Mouse (Mus musculus) retina, postnatal 7 days (tissue): ENCODE results near the gene Itpkc.

Source experiments
- DNase-seq: peaks from one replicate; pipeline ENCODE4 v3.0.0-alpha.2; 2012; ENCODE audit warnings: low read depth, low spot score

Itpkc gene

DNA sequence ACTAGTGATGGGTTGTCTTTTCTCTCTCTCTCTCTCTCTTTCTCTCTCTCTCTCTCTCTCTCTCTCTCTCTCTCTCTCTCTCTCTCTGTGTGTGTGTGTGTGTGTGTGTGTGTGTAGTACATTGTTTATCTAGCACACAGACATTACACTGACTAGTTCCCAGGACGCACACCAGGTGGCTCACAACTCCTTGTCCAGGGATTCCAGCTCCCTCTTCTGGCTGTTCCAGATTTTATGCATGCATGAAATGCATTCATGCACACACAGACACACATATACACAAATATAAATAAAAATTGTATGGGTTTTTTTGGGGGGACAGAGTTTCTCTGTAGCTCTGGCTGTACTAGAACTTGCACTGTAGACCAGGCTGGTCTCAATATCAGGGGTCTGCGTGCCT, 9.1 kb upstream of the Itpkc start:
- DNase-seq: no peak

- no peak for DNase-seq
Measured at GRCm38 (mm10) chr7:27235726-27236125, 7.3 kb upstream of the Itpkc start.

- DNase-seq: no peak
Measured at GRCm38 (mm10) chr7:27233300-27233699, 4.8 kb upstream of the Itpkc start.

DNA sequence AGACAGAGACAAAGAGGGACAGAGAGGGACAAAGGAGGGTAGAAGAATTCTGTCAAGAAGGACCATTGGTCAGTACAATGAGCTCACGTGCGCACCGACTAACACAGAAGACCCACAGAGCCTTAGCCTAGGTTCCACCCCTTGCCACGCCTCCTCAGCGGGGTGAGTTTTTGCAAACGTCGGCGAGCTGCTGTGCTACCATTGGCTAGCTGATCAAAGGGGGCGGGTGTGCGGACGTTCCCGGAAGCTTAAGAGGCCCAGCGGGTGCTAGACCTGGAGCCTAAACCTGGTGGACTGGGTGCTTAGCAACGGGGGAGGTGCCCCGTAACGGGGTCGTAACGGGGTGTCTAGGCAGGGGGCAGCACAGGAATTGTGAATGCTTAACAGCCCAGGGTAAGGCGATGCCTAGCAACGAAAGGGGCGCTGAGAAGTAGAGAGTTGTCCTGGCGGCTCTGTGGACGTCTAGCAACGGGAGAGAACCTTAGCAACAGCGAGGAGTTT, 4.4 kb upstream of the Itpkc start, which contains the start of gene Coq8b:
TSS of gene Coq8b (plus strand) at position 243 of the 501 bp plus-strand sequence.
- DNase-seq: peak; percentile 90

- no peak for DNase-seq
Measured at GRCm38 (mm10) chr7:27231693-27232331, 3.4 kb upstream of the Itpkc start.

GRCm38 (mm10) chr7:27230781-27231180, 2.3 kb upstream of the Itpkc start:
- no peak for DNase-seq

- no peak for DNase-seq
Measured at GRCm38 (mm10) chr7:27228865-27229264, 404 bp upstream of the Itpkc start.

DNA sequence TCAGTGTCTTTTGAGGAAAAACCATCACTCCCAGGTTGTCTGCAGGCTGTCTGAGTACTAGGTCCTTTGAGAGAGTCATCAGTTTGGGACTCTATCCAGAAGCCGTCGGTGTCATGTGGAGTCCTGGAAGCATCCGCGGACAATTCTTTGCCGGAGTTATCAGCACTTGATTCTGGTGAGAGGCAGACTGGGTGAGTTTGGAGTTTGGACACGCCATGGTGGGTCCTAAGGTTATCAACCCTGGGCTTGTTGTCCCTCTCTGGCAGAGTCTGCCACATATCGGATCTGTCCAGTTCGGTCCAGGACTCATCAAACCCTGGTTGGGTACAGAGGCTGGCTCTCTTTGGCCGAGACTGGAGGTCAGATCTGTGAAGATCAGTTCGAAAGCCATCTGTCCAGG, 785 bp downstream of the Itpkc start:
- DNase-seq: no peak

DNA sequence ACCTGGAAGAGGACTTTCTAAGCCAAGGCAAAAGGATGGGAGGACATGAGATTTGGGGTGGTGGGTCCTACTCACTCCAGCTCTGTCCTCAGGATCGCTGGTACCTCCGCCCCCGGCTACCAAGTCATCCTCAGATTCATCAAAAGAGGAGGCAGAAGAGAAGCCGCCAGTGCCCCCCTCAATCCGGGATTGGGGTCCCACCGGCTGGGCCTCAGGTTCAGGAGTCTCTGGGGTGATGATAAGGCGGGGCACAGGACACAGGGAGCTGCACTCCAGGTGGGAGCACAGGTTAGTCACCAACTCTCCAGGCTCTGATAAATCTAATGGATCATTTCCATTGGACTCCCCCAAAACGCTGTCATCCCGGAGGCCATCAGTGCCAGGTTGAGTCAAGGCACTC, 1.2 kb downstream of the Itpkc start:
- DNase-seq: no peak

GRCm38 (mm10) chr7:27224877-27225575, 3.4 kb downstream of the Itpkc start:
- DNase-seq: no peak

- DNase-seq: no peak
Measured at GRCm38 (mm10) chr7:27222538-27222937, 5.9 kb downstream of the Itpkc start.

- no peak for DNase-seq
Measured at GRCm38 (mm10) chr7:27221939-27222338, 6.5 kb downstream of the Itpkc start.

DNA sequence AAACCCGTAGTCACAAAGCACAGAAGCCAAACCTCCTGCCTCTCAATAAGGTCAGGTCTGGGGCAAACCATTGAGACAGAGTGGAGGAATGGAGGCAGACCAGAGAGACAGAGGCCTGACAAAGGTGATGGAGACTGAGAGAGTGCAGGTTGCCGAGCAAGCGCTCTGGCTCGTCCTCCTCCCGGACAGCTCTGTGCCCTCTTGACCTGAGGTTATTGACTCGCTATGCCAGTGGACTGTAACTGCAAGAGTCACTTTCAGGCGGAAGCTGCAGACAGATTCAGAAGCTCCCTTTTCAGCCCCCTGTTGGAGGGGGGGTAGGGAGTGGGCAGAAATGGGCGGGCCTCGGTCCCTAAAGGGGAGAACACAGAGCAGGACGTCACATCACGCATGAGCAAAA, 8.5 kb downstream of the Itpkc start:
- DNase-seq: no peak

DNA sequence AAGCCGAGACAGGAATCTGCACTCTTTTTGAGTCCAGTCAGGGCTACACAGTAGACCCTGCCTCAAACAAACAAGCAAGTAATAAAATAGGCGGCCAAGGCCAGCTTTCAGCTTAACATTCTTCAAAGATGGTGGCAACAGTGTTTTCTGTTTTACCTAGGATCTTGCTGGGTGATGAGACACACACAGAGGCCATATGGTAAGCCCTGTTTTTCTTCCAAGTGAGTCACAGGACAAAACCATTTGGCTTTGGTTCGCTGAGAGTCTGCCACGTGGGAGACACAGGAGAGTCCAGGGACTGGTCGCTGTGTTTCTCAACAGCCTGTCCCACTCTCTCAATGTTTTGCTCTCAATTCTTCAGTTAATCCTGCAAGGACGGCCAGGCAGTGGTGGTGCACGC, 9.9 kb downstream of the Itpkc start:
- no peak for DNase-seq

- DNase-seq: no peak
Measured at GRCm38 (mm10) chr7:27212626-27213025, 15.8 kb downstream of the Itpkc start.

DNA sequence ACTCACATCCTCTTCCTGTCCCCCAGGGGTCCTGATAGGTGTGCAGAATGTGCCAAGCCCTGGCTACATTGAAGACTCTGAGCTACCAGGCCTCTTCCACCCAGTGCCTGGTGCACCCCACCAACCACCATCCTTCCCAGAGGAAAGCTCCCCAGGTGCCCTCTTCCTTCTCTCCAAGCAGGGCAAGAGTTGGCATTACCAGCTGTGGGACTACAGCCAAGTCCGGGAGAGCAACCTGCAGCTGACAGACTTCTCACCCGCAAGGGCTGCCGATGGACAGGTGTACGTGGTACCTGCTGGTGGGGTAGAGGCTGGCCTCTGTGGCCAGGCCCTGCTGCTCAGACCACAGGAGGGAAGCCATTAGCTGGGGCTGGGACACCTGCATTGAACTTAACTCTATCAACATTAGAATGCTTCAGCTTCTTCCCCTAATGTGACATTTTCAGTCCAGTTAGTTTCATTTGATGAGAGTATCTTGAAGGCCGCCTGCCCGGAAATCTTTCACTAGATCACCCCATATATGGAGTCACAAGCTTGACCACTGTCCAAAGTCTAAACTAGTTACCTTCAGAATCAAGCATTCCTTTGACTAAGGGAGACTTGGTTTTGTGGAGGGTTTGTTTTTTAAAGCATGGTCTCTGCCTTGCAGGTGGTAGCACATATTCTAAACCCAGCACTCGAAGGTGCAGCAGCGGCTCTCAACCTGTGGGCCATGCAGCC, 24.6 kb downstream of the Itpkc start:
- no peak for DNase-seq

GRCm38 (mm10) chr7:27198779-27199178, 29.7 kb downstream of the Itpkc start:
- no peak for DNase-seq

- no peak for DNase-seq
Measured at GRCm38 (mm10) chr7:27198355-27198754, 30.1 kb downstream of the Itpkc start.

DNA sequence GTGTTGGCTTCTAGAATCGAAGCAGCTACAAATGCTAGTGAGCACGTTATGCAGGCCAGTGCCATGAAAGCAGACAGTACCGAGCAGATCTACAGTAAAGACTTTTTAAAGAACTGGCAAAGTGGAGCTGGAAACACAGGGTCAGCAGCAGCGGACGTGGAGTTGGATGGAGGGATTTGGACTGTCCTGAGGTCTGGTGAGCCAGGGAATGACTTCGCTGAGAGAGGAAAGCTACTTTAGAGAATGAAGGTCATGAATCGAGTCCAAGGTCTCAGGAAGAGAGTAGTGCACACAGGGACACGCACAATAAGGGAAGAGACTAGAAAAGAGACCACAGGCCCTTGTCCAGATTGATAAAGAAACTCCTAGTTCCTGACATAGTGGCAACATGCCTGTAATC, 30.8 kb downstream of the Itpkc start:
- DNase-seq: no peak

DNA sequence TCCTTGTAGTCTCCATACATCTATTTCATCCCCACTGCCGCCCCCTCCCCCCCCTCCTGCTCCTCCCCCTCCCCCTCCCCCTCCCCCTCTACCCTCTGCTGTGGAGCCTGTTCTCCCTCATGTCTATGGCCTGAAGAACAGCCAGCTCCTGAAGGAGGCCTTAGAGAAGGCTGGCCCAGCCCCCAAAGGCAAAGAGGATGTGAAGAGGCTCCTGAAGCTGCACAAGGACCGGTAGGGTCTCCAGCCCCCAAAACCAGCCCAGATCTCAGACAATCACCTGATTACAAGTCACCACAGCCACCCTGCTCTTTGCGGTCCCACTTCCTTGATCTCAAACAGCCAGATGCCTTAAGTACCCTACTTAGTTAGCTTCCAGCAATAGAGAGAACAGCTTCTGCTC, 31.3 kb downstream of the Itpkc start:
- no peak for DNase-seq

- DNase-seq: peak; percentile 97
Measured at GRCm38 (mm10) chr7:27195681-27196611, 32.5 kb downstream of the Itpkc start, which contains the start of the genes BC024978 and Snrpa. Gene BC024978, plus strand, starts transcription at chr7:27195781. Gene Snrpa, minus strand, starts transcription at chr7:27196271.
